Mouse (Mus musculus): ENCODE data around the gene Cd38.

GRCm38 (mm10) chr5:43959884-43960440, 91.6 kb downstream of the Cd38 start:
- TF ChIP-seq CTCF (IDR thresholded peaks at IDR 0.05; ENCODE audit: extremely low read depth, insufficient read depth, insufficient read length, insufficient replicate concordance) = no peak
- TF ChIP-seq POLR2A (IDR thresholded peaks at IDR 0.05; ENCODE audit: low read depth, low read length) = no peak
